Mouse (Mus musculus) spleen, adult 2 months (tissue): ENCODE measurements at regions not wholly inside any gene's neighbourhood (a gene's known extent, or its start where the extent isn't known, plus 50 kb on each side); places are given as distances from the start of the nearest gene placed in this dataset.

Source experiments
- DNase-seq, 2 experiments: peaks; one replicate each; pipeline versions ENCODE4 v3.0.0 to v3.0.0-alpha.2; 2012 to 2021; ENCODE audit warnings: low spot score in 2 of 2, low read depth in 1 of 2
- H3K27ac ChIP-seq: fragments of 200-500 bp; 2 replicates; pipeline ENCODE4 v1.5.1; 2012; ENCODE audit warnings: low read length, inconsistent platforms; ENCODE audit not compliant: insufficient read depth
- H3K27me3 ChIP-seq: fragments of 200-500 bp; 2 replicates; pipeline ENCODE4 v1.6.1; 2012; ENCODE audit warnings: mild to moderate bottlenecking, moderate library complexity, low read length, inconsistent platforms; ENCODE audit not compliant: control insufficient read depth, insufficient read depth
- H3K36me3 ChIP-seq: fragments of 200-500 bp; 2 replicates; pipeline ENCODE4 v1.6.1; 2012; ENCODE audit warnings: mild to moderate bottlenecking, low read length, inconsistent platforms; ENCODE audit not compliant: control insufficient read depth, insufficient read depth
- H3K4me1 ChIP-seq: fragments of 200-500 bp; 2 replicates; pipeline ENCODE4 v1.6.1; 2011; ENCODE audit warnings: inconsistent platforms; ENCODE audit not compliant: control insufficient read depth, insufficient read depth, insufficient read length
- H3K4me3 ChIP-seq: fragments of 200-500 bp; 2 replicates; pipeline ENCODE4 v1.5.1; 2011; ENCODE audit warnings: mild to moderate bottlenecking, inconsistent platforms; ENCODE audit not compliant: insufficient read depth, insufficient read length; ENCODE audit errors: extremely low read depth
- CTCF ChIP-seq: fragments of 200-500 bp; IDR thresholded peaks from 2 replicates; pipeline ENCODE4 v1.5.1; 2011; ENCODE audit warnings: mild to moderate bottlenecking, inconsistent platforms; ENCODE audit not compliant: insufficient read depth, insufficient read length, insufficient replicate concordance; ENCODE audit errors: extremely low read depth
- POLR2A ChIP-seq: fragments of 200-500 bp; IDR thresholded peaks from 2 replicates; pipeline ENCODE4 v1.6.1; 2011; ENCODE audit warnings: low read depth, low read length, inconsistent platforms
- WGBS: fragments of 180-500 bp; shearing (Covaris S2); methylation state at CpG from one replicate; pipeline ENCODE4 v1.1.7; 2018; 5-methylcytosine and 5-hydroxymethylcytosine counted together

- TF ChIP-seq CTCF (no peak), POLR2A (no peak)
- DNase-seq = no peak
- no peak overlapping the region for H3K27ac ChIP-seq
- H3K27me3 ChIP-seq = no peaks in the 10 kb centered on the region
- WGBS = 85% methylated on average over 6 of the region's 6 CpGs
- H3K4me3 ChIP-seq = no peak overlapping the region
- H3K4me1 ChIP-seq = no peaks in the 10 kb centered on the region
- H3K36me3 ChIP-seq = no peaks in the 10 kb centered on the region
Observed at GRCm38 (mm10) chr9:41792830-41793213, 331.3 kb downstream of the Sorl1 start.

DNA sequence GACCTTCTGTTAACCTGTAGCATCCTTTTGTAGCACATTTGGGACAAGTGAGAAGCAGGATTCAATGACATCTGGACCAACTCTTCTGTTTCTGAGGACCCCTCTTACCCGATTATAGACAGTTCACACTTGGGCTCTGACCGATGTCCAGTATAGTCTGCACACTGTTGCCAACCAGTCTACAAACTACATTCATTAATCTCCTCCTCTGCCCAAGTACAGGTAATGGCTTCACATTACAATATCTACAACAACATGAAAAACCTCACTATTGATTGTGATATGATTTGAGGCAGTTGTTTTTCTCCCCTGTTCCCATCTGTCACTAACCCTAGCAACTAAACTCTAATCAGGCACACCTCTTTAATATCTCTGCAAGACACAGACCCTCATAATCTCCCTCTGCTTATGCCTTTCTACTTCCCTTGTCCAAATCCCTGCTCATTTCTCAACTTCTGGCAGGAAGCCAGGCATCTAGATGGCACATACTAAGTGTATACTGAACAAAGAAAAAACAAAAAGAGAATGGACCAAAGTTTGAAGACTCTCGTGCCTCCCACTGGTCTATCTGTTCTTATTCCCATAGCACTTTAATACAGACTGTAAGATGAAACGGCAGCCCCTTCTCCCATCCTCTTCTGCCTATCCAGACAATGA, 331.8 kb downstream of the Sorl1 start:
- WGBS = 86% methylated on average over 4 of the region's 4 CpGs

DNA sequence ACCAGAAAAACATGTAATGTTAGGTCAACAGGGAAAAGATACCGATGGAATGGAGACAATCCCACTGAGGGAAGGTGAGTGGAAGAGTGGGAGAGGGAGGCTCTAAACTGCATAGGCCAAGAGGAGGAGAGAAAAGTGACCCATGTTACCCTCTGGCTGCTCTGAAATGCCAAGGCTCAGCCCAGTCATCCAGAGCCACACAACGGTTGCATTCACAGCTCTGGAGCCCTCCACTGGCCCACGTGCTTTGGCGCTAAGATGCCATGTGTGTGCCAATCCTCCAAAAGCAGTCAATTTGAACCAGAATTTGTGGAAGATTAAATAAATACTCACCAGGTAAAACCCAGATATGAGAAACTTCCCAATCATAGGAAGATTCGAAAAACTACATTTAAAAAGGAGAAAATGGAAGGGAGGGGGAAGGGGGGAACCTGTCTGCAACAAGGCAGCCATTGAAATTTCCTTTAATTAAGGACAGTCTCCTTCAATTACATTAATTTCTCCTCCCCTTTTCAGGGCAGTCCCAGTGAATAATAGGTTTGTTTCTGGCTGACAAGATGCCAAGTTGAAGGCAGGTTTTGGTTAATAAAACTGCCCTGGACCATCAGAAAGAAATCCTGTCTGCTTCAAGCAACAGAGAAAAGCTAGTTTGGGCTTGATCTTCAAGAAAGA, 332.5 kb downstream of the Sorl1 start:
- Histone ChIP-seq H3K4me1 (no peaks in the 10 kb centered on the region), H3K27me3 (no peaks in the 10 kb centered on the region), H3K4me3 (no peak overlapping the region), H3K27ac (no peak overlapping the region), H3K36me3 (no peaks in the 10 kb centered on the region)
- TF ChIP-seq CTCF (no peak), POLR2A (no peak)
- no peak for DNase-seq
- WGBS = 86% methylated on average over 5 of the region's 5 CpGs

More for the DNA sequence above, 331.8 kb downstream of the Sorl1 start:
- Histone ChIP-seq H3K4me3 (no peak overlapping the region), H3K36me3 (no peaks in the 10 kb centered on the region), H3K4me1 (no peaks in the 10 kb centered on the region), H3K27ac (no peak overlapping the region), H3K27me3 (no peaks in the 10 kb centered on the region)
- no peak for DNase-seq
- TF ChIP-seq CTCF (no peak), POLR2A (no peak)

DNA sequence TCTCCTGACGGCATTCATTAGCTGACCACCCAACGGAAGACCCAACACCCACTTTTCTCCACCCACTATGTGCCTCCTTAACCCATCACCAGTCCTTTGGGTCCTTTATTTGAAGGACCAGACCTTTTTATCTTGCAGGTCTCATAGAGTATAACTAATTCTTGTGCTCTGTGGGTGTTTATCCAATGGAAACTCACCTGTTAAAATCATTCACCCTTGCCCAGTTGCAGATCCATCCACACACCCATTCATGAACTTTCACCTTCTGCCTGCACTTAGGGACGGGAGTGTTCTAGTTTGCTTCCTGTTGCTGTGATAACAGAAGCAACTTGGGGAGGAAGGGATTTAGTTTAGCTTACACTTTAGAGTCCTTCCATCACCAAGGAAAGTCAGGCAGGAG, 339.0 kb downstream of the Sorl1 start:
- Histone ChIP-seq H3K4me1 (no peaks in the 10 kb centered on the region), H3K27me3 (no peaks in the 10 kb centered on the region), H3K4me3 (no peak overlapping the region), H3K36me3 (no peaks in the 10 kb centered on the region), H3K27ac (no peak overlapping the region)
- TF ChIP-seq CTCF (no peak), POLR2A (no peak)
- WGBS = 68% methylated on average over 3 of the region's 3 CpGs
- DNase-seq = no peak

GRCm38 (mm10) chr9:41772281-41772902, 351.7 kb downstream of the Sorl1 start:
- Histone ChIP-seq H3K27me3 (no peaks in the 10 kb centered on the region), H3K4me1 (no peaks in the 10 kb centered on the region), H3K36me3 (no peaks in the 10 kb centered on the region), H3K27ac (no peak overlapping the region), H3K4me3 (no peak overlapping the region)
- 93% methylated on average over 8 of the region's 8 CpGs for WGBS
- no peak for DNase-seq
- TF ChIP-seq CTCF (no peak), POLR2A (no peak)

DNA sequence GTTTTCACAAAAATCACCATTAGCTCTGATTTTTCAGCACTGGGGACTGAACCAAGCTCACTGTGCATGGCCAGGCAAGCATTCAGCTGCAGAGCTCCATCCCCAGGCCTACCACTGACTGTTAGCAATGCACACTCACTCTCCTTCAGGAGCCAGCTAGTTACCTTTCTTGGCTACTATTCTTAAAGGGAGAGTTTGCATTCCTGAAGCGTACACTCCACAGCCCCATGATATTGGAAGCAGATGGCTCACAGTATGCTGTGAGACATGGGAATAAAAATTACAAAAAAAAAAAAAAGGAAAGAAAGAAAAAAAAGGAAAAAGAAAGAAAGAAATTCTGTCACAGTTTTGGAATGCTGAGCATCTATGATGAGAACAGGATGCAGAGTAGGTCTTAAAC, 352.8 kb downstream of the Sorl1 start:
- WGBS = 88% methylated on average over 1 of the region's 1 CpGs

GRCm38 (mm10) chr9:41768316-41768715, 355.8 kb downstream of the Sorl1 start:
- no peaks in the 10 kb centered on the region for H3K27me3 ChIP-seq
- H3K36me3 ChIP-seq = no peaks in the 10 kb centered on the region
- TF ChIP-seq POLR2A (no peak), CTCF (no peak)
- 77% methylated on average over 3 of the region's 3 CpGs for WGBS
- H3K27ac ChIP-seq = no peak overlapping the region
- H3K4me1 ChIP-seq = no peaks in the 10 kb centered on the region
- DNase-seq = no peak
- H3K4me3 ChIP-seq = no peak overlapping the region

More for the DNA sequence above, 352.8 kb downstream of the Sorl1 start:
- no peaks in the 10 kb centered on the region for H3K4me1 ChIP-seq
- H3K27ac ChIP-seq = no peak overlapping the region
- H3K36me3 ChIP-seq = no peaks in the 10 kb centered on the region
- H3K27me3 ChIP-seq = no peaks in the 10 kb centered on the region
- TF ChIP-seq CTCF (no peak), POLR2A (no peak)
- no peak overlapping the region for H3K4me3 ChIP-seq
- DNase-seq = no peak
